Mouse (Mus musculus): ENCODE results near the gene Wfikkn1. TPM values are rescaled to one million over a fixed set of nuclear protein-coding genes. Genes with fewer than 3 reads are reported as not detected.
A peak's percentile ranks its signal among the peaks of the same experiment; 100 is the strongest.

The Wfikkn1 gene
- polyA plus RNA-seq, 1 experiment from 2014 or later: 0.41 TPM

- peak within 1 kb of the TSS; percentile 96 for H3K9ac ChIP-seq (ENCODE audit: low read length)
- H3K4me3 ChIP-seq (ENCODE audit: low read length): peak within 1 kb of the TSS; percentile 94
- peak within 1 kb of the TSS; percentile 79 for H3K4me2 ChIP-seq (ENCODE audit: low read depth, low read length)
- peak; percentile 94 for ATAC-seq (replicated peaks; ENCODE audit: extremely low read depth, insufficient read depth, low FRiP score)
- peaks cover 33% of the 10 kb centered on the region for H3K36me3 ChIP-seq (ENCODE audit: control insufficient read depth, insufficient read depth)
- H3K27me3 ChIP-seq (ENCODE audit: control insufficient read depth, insufficient read depth, low read length): no peaks in the 10 kb centered on the region
- H3K27ac ChIP-seq (ENCODE audit: low read length): peak within 1 kb of the TSS; percentile 91
- no peaks in the 10 kb centered on the region for H3K9me3 ChIP-seq (replicated peaks; ENCODE audit: control insufficient read depth, low read length)
- H3K4me1 ChIP-seq (ENCODE audit: control insufficient read depth, insufficient read depth, low read length): peaks cover 12% of the 10 kb centered on the region
- 1% methylated on average over 21 of the region's 21 CpGs for WGBS
Measured at GRCm38 (mm10) chr17:25844396-25844901, 36.2 kb downstream of the Wfikkn1 start, which contains the start of gene Rhot2. TSS of gene Rhot2 (minus strand) at chr17:25844851.

DNA sequence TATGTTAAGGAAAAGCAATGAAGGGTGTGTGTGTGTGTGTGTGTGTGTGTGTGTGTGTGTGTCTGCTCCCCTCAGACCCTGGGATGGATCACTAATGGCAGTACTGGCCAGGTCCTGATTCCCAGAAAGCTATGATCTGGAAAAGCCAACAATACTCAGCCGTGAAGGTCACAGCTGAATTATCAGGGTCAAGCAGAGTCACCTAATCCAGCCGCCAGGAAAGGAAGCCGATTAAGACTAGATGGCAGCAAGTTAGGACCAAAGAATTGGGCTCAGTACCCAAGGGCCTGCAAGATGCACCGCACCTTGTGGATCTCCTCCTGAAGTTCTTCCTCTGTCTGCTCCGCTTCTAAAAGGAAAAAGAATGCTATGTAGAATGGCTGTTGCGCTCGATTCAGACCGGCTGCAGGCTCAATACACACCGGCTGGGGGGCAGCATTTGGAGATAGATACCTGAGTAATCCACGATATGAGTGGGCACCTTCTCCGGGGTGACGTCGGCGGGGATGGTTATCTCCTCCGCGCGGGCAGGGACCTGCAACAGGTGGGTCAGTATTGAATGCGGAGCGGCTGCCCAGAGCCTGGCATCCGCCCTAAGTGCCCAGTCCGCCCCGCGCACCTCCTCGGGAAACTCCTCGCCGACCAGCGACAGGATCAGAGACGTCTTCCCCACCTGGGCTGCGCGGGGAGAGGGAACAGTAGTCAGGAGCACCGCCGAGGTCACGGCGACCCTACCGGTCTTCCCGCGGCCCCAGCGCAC, 36.8 kb downstream of the Wfikkn1 start:
- peak overlapping the region; percentile 91 for H3K27ac ChIP-seq (ENCODE audit: low read length)
- H3K36me3 ChIP-seq (ENCODE audit: control insufficient read depth, insufficient read depth): peaks cover 37% of the 10 kb centered on the region
- peak overlapping the region; percentile 94 for H3K4me3 ChIP-seq (ENCODE audit: low read length)
- ATAC-seq (replicated peaks; ENCODE audit: extremely low read depth, insufficient read depth, low FRiP score): peak; percentile 29
- peak overlapping the region; percentile 79 for H3K4me2 ChIP-seq (ENCODE audit: low read depth, low read length)
- peaks cover 12% of the 10 kb centered on the region for H3K4me1 ChIP-seq (ENCODE audit: control insufficient read depth, insufficient read depth, low read length)
- WGBS: 1% methylated on average over 38 of the region's 38 CpGs
- no peaks in the 10 kb centered on the region for H3K9me3 ChIP-seq (replicated peaks; ENCODE audit: control insufficient read depth, low read length)
- no peaks in the 10 kb centered on the region for H3K27me3 ChIP-seq (ENCODE audit: control insufficient read depth, insufficient read depth, low read length)
- peak overlapping the region; percentile 96 for H3K9ac ChIP-seq (ENCODE audit: low read length)

DNA sequence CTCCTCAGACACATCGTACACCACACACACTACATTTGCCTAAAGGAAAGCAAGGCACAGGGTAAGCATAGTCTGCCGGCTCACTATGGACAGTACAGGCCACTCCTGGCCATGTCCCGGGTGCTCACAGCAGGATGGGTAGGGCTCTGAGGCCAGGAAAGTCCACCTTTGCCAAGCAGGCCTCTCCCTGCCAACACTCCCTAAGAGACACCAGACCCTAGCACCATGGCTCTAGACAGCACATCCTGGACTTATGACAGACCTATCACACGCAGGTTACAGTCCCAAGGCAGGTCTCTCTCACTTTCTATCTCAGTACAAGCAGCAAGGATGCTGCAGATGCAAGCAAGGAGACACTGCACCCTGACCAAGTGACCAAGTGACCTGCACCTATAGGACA, 37.5 kb downstream of the Wfikkn1 start:
- peak overlapping the region; percentile 79 for H3K4me2 ChIP-seq (ENCODE audit: low read depth, low read length)
- no peaks in the 10 kb centered on the region for H3K9me3 ChIP-seq (replicated peaks; ENCODE audit: control insufficient read depth, low read length)
- H3K4me3 ChIP-seq (ENCODE audit: low read length): peak overlapping the region; percentile 94
- H3K27ac ChIP-seq (ENCODE audit: low read length): no peak overlapping the region; the same call in 1 of the 2 replicates
- ATAC-seq (replicated peaks; ENCODE audit: extremely low read depth, insufficient read depth, low FRiP score): no peak
- H3K9ac ChIP-seq (ENCODE audit: low read length): peak overlapping the region; percentile 96
- H3K36me3 ChIP-seq (ENCODE audit: control insufficient read depth, insufficient read depth): peaks cover 35% of the 10 kb centered on the region
- 84% methylated on average over 4 of the region's 4 CpGs for WGBS
- H3K27me3 ChIP-seq (ENCODE audit: control insufficient read depth, insufficient read depth, low read length): no peaks in the 10 kb centered on the region
- H3K4me1 ChIP-seq (ENCODE audit: control insufficient read depth, insufficient read depth, low read length): peaks cover 12% of the 10 kb centered on the region

DNA sequence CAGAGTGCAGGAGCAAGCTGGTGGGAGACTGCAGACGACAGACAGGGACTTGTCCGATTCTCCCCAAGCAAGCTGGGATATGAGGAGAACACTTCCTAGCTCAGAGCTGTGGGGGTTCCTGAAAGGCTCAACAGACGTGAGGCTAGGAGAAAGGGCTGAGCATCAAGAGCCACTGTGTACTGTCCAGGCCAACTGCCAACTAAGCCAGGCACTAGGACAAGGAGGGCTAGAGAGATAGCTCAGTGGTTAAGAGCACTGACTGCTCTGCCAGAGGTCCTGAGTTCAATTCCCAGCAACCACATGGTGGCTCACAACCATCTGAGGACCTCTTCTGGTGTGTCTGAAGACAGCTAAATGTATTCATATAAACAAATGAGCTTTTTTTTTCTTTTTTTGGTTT, 38.1 kb downstream of the Wfikkn1 start:
- H3K9ac ChIP-seq (ENCODE audit: low read length): no peak overlapping the region
- no peaks in the 10 kb centered on the region for H3K27me3 ChIP-seq (ENCODE audit: control insufficient read depth, insufficient read depth, low read length)
- WGBS: 83% methylated on average over 3 of the region's 3 CpGs
- no peak overlapping the region for H3K27ac ChIP-seq (ENCODE audit: low read length)
- H3K4me1 ChIP-seq (ENCODE audit: control insufficient read depth, insufficient read depth, low read length): peaks cover 13% of the 10 kb centered on the region
- H3K9me3 ChIP-seq (replicated peaks; ENCODE audit: control insufficient read depth, low read length): no peaks in the 10 kb centered on the region
- ATAC-seq (replicated peaks; ENCODE audit: extremely low read depth, insufficient read depth, low FRiP score): no peak
- no peak overlapping the region for H3K4me3 ChIP-seq (ENCODE audit: low read length)
- no peak overlapping the region for H3K4me2 ChIP-seq (ENCODE audit: low read depth, low read length)
- H3K36me3 ChIP-seq (ENCODE audit: control insufficient read depth, insufficient read depth): peaks cover 35% of the 10 kb centered on the region

DNA sequence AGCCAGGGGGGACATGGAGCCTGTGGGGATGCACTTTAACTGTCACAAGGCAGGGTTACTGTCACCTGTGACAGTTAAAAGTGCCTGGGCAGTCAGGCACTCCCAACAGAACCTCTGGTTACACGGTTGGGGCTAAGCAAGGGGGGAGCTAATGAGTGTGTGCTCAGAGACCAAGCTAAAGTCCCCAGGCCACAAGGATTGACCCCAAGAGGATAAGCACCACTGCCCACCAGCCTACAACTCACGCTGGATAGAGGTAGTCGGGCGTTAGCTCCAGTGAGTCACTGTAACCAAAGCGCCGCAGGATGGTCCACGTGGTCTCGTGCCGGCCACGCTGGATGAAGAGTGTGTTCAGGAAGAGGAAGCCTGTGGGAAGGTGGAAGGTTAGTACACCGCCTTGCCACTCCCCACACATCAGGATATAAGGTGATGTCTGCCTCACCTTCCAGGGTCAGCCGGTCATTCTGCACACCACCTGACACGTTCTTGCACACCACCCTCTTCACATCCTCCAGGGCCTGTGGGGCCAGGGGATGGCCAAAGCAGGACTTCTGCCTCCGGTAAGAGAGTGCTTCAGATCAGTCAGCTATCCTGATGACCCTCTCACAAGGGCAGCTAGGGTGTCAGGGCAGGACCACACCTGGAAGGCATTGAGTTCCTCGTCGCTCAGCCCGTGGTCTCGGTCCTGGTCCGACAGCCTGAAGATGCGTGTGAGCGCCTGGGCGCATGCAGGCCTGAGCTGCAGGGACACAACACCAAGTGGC, 39.4 kb downstream of the Wfikkn1 start, which contains the start of gene Gm20683:
Gene Gm20683 (minus strand): TSS at position 647 of the 764 bp plus-strand sequence.
- Histone ChIP-seq H3K36me3 (ENCODE audit: control insufficient read depth, insufficient read depth) (peaks cover 35% of the 10 kb centered on the region), H3K9ac (ENCODE audit: low read length) (no peak within 1 kb of the TSS), H3K27ac (ENCODE audit: low read length) (no peak within 1 kb of the TSS), H3K27me3 (ENCODE audit: control insufficient read depth, insufficient read depth, low read length) (no peaks in the 10 kb centered on the region), H3K4me1 (ENCODE audit: control insufficient read depth, insufficient read depth, low read length) (peaks cover 23% of the 10 kb centered on the region), H3K9me3 (replicated peaks; ENCODE audit: control insufficient read depth, low read length) (no peaks in the 10 kb centered on the region), H3K4me3 (ENCODE audit: low read length) (no peak within 1 kb of the TSS), H3K4me2 (ENCODE audit: low read depth, low read length) (no peak within 1 kb of the TSS)
- ATAC-seq (replicated peaks; ENCODE audit: extremely low read depth, insufficient read depth, low FRiP score): no peak
- WGBS: 90% methylated on average over 22 of the region's 22 CpGs

DNA sequence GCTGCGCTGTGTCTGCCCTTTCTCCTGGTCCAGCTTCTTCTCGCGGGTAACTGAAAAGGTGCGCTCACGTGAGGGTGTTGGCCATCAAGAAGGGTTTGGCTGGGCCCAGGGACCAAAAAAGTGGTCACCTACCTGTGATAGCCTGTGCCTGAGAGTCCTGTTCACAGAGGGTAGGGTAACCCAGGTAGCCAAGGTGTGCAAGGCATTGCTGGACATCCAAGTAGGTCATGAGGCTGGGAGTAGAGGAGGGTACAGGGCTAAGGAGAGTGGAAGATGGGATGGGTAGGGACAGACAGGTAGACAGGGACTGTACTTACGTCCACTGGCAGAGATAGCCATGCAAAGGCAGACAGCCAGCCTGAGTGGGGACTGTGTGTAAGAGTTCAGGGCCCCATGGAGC, 40.1 kb downstream of the Wfikkn1 start:
- no peaks in the 10 kb centered on the region for H3K27me3 ChIP-seq (ENCODE audit: control insufficient read depth, insufficient read depth, low read length)
- H3K4me2 ChIP-seq (ENCODE audit: low read depth, low read length): no peak overlapping the region
- H3K4me3 ChIP-seq (ENCODE audit: low read length): no peak overlapping the region
- WGBS: 98% methylated on average over 6 of the region's 6 CpGs
- no peak for ATAC-seq (replicated peaks; ENCODE audit: extremely low read depth, insufficient read depth, low FRiP score)
- no peaks in the 10 kb centered on the region for H3K9me3 ChIP-seq (replicated peaks; ENCODE audit: control insufficient read depth, low read length)
- H3K4me1 ChIP-seq (ENCODE audit: control insufficient read depth, insufficient read depth, low read length): peaks cover 30% of the 10 kb centered on the region
- no peak overlapping the region for H3K27ac ChIP-seq (ENCODE audit: low read length)
- H3K9ac ChIP-seq (ENCODE audit: low read length): no peak overlapping the region
- peaks cover 35% of the 10 kb centered on the region for H3K36me3 ChIP-seq (ENCODE audit: control insufficient read depth, insufficient read depth)

GRCm38 (mm10) chr17:25839455-25840235, 41.0 kb downstream of the Wfikkn1 start:
- H3K4me1 ChIP-seq (ENCODE audit: control insufficient read depth, insufficient read depth, low read length): peaks cover 35% of the 10 kb centered on the region
- peaks cover 35% of the 10 kb centered on the region for H3K36me3 ChIP-seq (ENCODE audit: control insufficient read depth, insufficient read depth)
- no peak overlapping the region for H3K27ac ChIP-seq (ENCODE audit: low read length)
- H3K9ac ChIP-seq (ENCODE audit: low read length): no peak overlapping the region
- no peaks in the 10 kb centered on the region for H3K9me3 ChIP-seq (replicated peaks; ENCODE audit: control insufficient read depth, low read length)
- H3K27me3 ChIP-seq (ENCODE audit: control insufficient read depth, insufficient read depth, low read length): no peaks in the 10 kb centered on the region
- WGBS: 81% methylated on average over 14 of the region's 14 CpGs
- H3K4me2 ChIP-seq (ENCODE audit: low read depth, low read length): no peak overlapping the region
- no peak for ATAC-seq (replicated peaks; ENCODE audit: extremely low read depth, insufficient read depth, low FRiP score)
- H3K4me3 ChIP-seq (ENCODE audit: low read length): no peak overlapping the region

GRCm38 (mm10) chr17:25838904-25839303, 41.8 kb downstream of the Wfikkn1 start:
- peaks cover 35% of the 10 kb centered on the region for H3K36me3 ChIP-seq (ENCODE audit: control insufficient read depth, insufficient read depth)
- no peaks in the 10 kb centered on the region for H3K27me3 ChIP-seq (ENCODE audit: control insufficient read depth, insufficient read depth, low read length)
- no peaks in the 10 kb centered on the region for H3K9me3 ChIP-seq (replicated peaks; ENCODE audit: control insufficient read depth, low read length)
- no peak overlapping the region for H3K4me2 ChIP-seq (ENCODE audit: low read depth, low read length)
- no peak for ATAC-seq (replicated peaks; ENCODE audit: extremely low read depth, insufficient read depth, low FRiP score)
- H3K27ac ChIP-seq (ENCODE audit: low read length): no peak overlapping the region
- WGBS: 85% methylated on average over 4 of the region's 4 CpGs
- no peak overlapping the region for H3K4me3 ChIP-seq (ENCODE audit: low read length)
- H3K9ac ChIP-seq (ENCODE audit: low read length): no peak overlapping the region
- peaks cover 40% of the 10 kb centered on the region for H3K4me1 ChIP-seq (ENCODE audit: control insufficient read depth, insufficient read depth, low read length)
